Mouse (Mus musculus) liver, embryonic 12.5 days (tissue): ENCODE results near the gene Bbs7. TPM values are rescaled to one million over a fixed set of nuclear protein-coding genes. Genes with fewer than 3 reads are reported as not detected.
A peak's percentile ranks its signal among the peaks of the same experiment; 100 is the strongest.

ENCODE experiments used
- ATAC-seq: fragments of 200-750 bp; cut with Nextera tagmentation; 2 replicates; pipeline ENCODE4 v1.8.0; 2017; ENCODE audit warnings: moderate number of reproducible peaks, mild to moderate bottlenecking, moderate library complexity
- H3K27ac ChIP-seq: fragments of 300-500 bp; sonication (generic); 2 replicates; pipeline ENCODE4 v1.5.1; 2016; ENCODE audit warnings: mild to moderate bottlenecking
- H3K27me3 ChIP-seq: fragments of 300-500 bp; sonication (generic); replicated peaks from 2 replicates; pipeline ENCODE4 v1.6.1; 2016; ENCODE audit warnings: mild to moderate bottlenecking, moderate library complexity
- H3K36me3 ChIP-seq: fragments of 300-500 bp; sonication (generic); 2 replicates; pipeline ENCODE4 v1.6.1; 2016; ENCODE audit warnings: mild to moderate bottlenecking, moderate library complexity
- H3K4me1 ChIP-seq: fragments of 300-500 bp; sonication (generic); 2 replicates; pipeline ENCODE4 v1.6.1; 2016
- H3K4me2 ChIP-seq: fragments of 300-500 bp; sonication (generic); 2 replicates; pipeline ENCODE4 v1.6.1; 2016; ENCODE audit warnings: mild to moderate bottlenecking, moderate library complexity
- H3K4me3 ChIP-seq: fragments of 300-500 bp; sonication (generic); 2 replicates; pipeline ENCODE4 v1.5.1; 2016; ENCODE audit warnings: mild to moderate bottlenecking, moderate library complexity
- H3K9ac ChIP-seq: fragments of 300-500 bp; sonication (generic); 2 replicates; pipeline ENCODE4 v1.6.1; 2016; ENCODE audit warnings: mild to moderate bottlenecking, moderate library complexity
- H3K9me3 ChIP-seq: fragments of 300-500 bp; sonication (generic); replicated peaks from 2 replicates; pipeline ENCODE4 v1.6.1; 2016; ENCODE audit warnings: mild to moderate bottlenecking, moderate library complexity
- WGBS: fragments of 180-500 bp; shearing (Covaris S2); methylation state at CpG from one replicate; pipeline ENCODE4 v1.1.7; 2016; ENCODE audit not compliant: insufficient replicate concordance; 5-methylcytosine and 5-hydroxymethylcytosine counted together
- polyA plus RNA-seq: library from polyadenylated mRNA; unstranded; fragments of >200 nt; fragmentation: Nextera tagmentation; extraction: Ambion mirVana; gene quantifications from 2 replicates; pipeline ENCODE4 v1.2.1, GENCODE M21; 2016

Bbs7 gene
- polyA plus RNA-seq, 1 experiment from 2014 or later = 8.3 TPM

DNA sequence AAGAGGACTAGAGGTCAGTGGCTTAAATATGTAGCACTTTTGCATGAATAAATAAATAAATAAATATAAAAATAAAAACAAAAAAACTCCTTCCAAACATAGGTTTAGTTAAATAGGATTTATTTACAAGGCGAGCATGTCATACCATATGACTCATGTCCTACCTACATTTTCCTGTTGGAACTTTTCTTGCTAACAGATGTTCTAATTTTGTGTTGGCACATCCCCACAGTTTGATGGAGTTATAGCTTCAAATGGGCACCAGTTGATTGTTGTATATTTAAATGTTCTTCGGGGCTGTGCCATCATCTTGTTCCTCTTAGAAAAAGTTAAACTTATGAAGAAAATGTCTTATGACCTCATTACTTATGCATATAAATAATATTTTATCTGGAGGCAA lies 71.9 kb downstream of the Bbs7 start:
- WGBS = 69% methylated on average over 2 of the region's 2 CpGs
- no peaks in the 10 kb centered on the region for H3K9me3 ChIP-seq
- no peaks in the 10 kb centered on the region for H3K27me3 ChIP-seq
- H3K4me1 ChIP-seq = no peaks in the 10 kb centered on the region
- no peak overlapping the region for H3K4me3 ChIP-seq
- ATAC-seq = no peak
- no peaks in the 10 kb centered on the region for H3K36me3 ChIP-seq
- H3K9ac ChIP-seq = no peak overlapping the region
- no peak overlapping the region for H3K4me2 ChIP-seq
- H3K27ac ChIP-seq = no peak overlapping the region

- 30% methylated on average over 2 of the region's 2 CpGs for WGBS
- no peak overlapping the region for H3K4me3 ChIP-seq
- no peaks in the 10 kb centered on the region for H3K27me3 ChIP-seq
- no peaks in the 10 kb centered on the region for H3K4me1 ChIP-seq
- no peak overlapping the region for H3K27ac ChIP-seq
- no peak overlapping the region for H3K9ac ChIP-seq
- H3K9me3 ChIP-seq = no peaks in the 10 kb centered on the region
- H3K4me2 ChIP-seq = no peak overlapping the region
- no peaks in the 10 kb centered on the region for H3K36me3 ChIP-seq
- no peak for ATAC-seq
Measured at GRCm38 (mm10) chr3:36540756-36541155, 72.5 kb downstream of the Bbs7 start.

DNA sequence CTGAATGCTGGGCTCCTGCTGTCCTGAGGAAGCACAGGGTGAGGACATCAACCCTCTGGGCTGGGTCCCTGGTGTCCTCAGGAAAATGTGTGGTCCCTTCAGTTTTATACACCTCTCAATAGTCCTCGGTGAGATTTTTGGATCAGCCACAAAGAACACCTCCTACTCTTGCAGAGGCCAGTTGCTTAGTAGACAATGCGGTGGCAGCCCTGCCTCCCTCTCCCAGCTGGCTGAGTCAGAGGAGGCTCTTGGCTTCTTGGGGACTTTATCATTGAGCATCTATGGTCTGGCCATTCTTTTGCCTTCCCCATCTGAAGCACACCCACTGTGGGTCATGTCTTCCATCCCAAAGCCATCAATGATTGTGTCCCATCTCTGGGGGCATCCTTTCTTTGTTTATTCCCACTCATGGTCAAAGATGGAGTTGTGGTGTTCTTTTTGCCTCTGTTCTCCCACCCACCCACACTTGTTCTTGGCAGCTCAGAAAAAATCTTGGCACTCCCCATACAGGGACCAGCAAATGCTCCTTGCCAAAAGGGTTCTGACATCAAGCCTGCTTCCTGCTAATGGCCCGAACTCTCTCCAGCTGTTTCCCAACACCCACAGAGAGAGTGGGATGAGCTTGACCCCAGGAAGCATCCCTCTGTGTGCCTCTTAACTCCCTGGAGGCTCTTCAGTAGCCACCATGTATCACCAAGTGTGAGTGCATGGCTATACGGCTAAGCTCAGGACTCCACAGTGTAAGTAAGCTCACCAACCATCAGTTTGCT lies 75.4 kb downstream of the Bbs7 start:
- Histone ChIP-seq H3K36me3 (no peaks in the 10 kb centered on the region), H3K4me3 (no peak overlapping the region), H3K4me2 (no peak overlapping the region), H3K4me1 (0 out of 2 replicates have a peak, but pooled peaks cover 6% of the 10 kb centered on the region), H3K27ac (no peak overlapping the region), H3K9me3 (no peaks in the 10 kb centered on the region), H3K27me3 (peaks cover 4% of the 10 kb centered on the region), H3K9ac (no peak overlapping the region)
- WGBS = 65% methylated on average over 4 of the region's 4 CpGs
- no peak for ATAC-seq

- WGBS = 74% methylated on average over 12 of the region's 12 CpGs
- H3K4me2 ChIP-seq = no peak overlapping the region
Measured at GRCm38 (mm10) chr3:36536041-36536440, 77.2 kb downstream of the Bbs7 start.

GRCm38 (mm10) chr3:36533201-36533672 lies 80.0 kb downstream of the Bbs7 start:
- ATAC-seq = no peak
- H3K9ac ChIP-seq = no peak overlapping the region
- H3K4me2 ChIP-seq = no peak overlapping the region
- no peak overlapping the region for H3K4me3 ChIP-seq
- H3K4me1 ChIP-seq = 0 out of 2 replicates have a peak, but pooled peaks cover 8% of the 10 kb centered on the region
- H3K36me3 ChIP-seq = no peaks in the 10 kb centered on the region
- peaks cover 34% of the 10 kb centered on the region for H3K27me3 ChIP-seq
- WGBS = 5% methylated on average over 1 of the region's 1 CpGs
- no peaks in the 10 kb centered on the region for H3K9me3 ChIP-seq
- H3K27ac ChIP-seq = no peak overlapping the region

More at GRCm38 (mm10) chr3:36536041-36536440, 77.2 kb downstream of the Bbs7 start:
- Histone ChIP-seq H3K9me3 (no peaks in the 10 kb centered on the region), H3K36me3 (no peaks in the 10 kb centered on the region), H3K27ac (no peak overlapping the region), H3K4me1 (0 out of 2 replicates have a peak, but pooled peaks cover 8% of the 10 kb centered on the region), H3K4me3 (no peak overlapping the region), H3K9ac (no peak overlapping the region), H3K27me3 (peaks cover 22% of the 10 kb centered on the region)
- ATAC-seq = no peak

GRCm38 (mm10) chr3:36532738-36533137 lies 80.5 kb downstream of the Bbs7 start:
- H3K27ac ChIP-seq = no peak overlapping the region
- H3K9ac ChIP-seq = no peak overlapping the region
- no peaks in the 10 kb centered on the region for H3K9me3 ChIP-seq
- H3K4me1 ChIP-seq = 0 out of 2 replicates have a peak, but pooled peaks cover 8% of the 10 kb centered on the region
- no peaks in the 10 kb centered on the region for H3K36me3 ChIP-seq
- no peak overlapping the region for H3K4me2 ChIP-seq
- WGBS = 47% methylated on average over 7 of the region's 7 CpGs
- no peak for ATAC-seq
- H3K27me3 ChIP-seq = peaks cover 39% of the 10 kb centered on the region
- H3K4me3 ChIP-seq = no peak overlapping the region

DNA sequence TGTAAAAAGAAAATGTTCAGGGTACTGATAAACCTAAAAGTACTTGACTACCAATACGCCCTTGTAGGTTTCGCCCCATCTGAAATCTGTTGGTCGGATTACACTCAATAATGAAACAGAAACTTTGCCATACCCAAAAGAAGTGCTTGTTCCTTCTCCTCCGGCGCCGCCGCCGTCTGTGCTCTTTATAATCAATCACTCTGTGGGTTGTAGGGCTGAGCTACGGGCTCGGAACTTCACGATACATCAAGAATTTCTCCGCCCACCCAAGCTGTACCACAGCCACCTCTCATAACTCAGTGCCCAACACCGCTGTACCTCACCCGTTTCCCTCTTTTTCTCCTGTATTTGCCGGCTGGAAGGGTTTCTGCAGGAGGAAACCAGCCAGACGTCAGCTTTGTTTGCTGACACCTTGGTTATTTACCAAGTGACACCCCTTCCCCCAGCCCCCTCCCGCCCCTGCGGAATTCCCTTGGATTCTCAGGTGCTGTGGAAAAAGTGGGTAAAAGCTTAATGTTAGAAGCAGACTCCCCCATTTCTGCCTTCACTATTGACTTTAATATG lies 81.2 kb downstream of the Bbs7 start:
- H3K27ac ChIP-seq = no peak overlapping the region
- H3K4me1 ChIP-seq = 0 out of 2 replicates have a peak, but pooled peaks cover 8% of the 10 kb centered on the region
- ATAC-seq = no peak
- H3K4me3 ChIP-seq = peak overlapping the region; percentile 37
- H3K27me3 ChIP-seq = peaks cover 40% of the 10 kb centered on the region
- H3K36me3 ChIP-seq = no peaks in the 10 kb centered on the region
- no peaks in the 10 kb centered on the region for H3K9me3 ChIP-seq
- peak overlapping the region; percentile 60 for H3K4me2 ChIP-seq
- no peak overlapping the region for H3K9ac ChIP-seq
- WGBS = 8% methylated on average over 18 of the region's 18 CpGs

DNA sequence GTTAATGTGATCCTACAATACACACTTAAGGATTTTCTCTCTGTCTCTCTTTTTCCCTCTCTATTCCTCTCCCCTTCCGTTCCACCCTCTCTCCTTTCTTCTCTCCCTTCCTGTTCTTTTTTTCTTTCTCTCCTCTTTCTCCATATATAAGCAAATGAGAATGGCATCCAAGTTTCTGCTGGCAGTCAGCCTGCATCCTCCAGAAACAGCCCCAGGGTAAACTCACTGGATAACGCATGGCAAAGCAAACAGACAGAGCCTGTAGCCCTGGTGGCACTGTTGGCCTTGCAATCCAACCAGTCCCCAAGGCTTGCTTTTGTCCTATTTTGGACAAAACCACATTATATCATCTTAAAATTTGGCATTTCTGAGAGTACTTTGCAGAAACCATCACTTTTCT lies 82.0 kb downstream of the Bbs7 start:
- Histone ChIP-seq H3K27ac (no peak overlapping the region), H3K27me3 (peaks cover 40% of the 10 kb centered on the region), H3K9ac (no peak overlapping the region), H3K4me3 (no peak overlapping the region), H3K36me3 (no peaks in the 10 kb centered on the region), H3K9me3 (no peaks in the 10 kb centered on the region), H3K4me2 (no peak overlapping the region), H3K4me1 (0 out of 2 replicates have a peak, but pooled peaks cover 8% of the 10 kb centered on the region)
- WGBS = 41% methylated on average over 2 of the region's 2 CpGs
- no peak for ATAC-seq

DNA sequence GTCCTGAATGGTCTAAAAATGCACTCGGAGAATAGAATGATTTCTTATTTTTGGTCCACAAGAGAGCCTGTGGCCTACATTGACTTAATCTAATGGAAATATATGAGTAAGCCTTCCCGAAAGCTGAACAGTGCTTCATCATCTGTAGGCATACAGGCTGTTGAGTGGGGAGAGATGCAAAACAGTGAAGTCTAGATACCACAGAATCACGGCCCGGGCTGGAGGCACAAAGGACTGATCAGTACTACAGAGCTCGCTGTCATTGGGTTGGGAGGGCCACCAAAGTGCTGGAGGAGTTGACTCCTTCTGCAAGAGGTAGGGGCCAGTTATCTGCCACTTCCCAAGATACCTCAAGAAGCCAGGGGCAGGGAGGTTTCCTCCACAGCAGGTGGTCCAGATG lies 82.5 kb downstream of the Bbs7 start:
- 59% methylated on average over 5 of the region's 5 CpGs for WGBS

DNA sequence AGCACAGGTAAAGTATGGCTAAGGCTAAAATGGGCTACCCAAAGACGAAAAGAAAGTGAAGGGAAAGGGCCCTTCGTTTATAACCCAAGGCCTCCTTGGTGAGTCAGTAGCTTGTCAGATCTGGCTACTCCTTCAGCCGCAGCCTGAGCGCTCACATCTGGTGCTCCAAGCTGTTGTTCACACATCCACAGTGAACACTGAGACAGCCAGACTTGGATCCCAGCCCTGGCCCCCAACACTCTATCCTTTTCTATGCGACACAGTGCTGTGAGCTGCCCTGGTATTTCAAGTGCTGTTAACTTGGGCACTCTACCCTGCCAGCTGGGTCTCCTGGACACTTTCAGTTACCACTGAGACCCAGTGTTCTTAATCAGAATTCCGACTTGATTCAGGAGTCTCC lies 82.9 kb downstream of the Bbs7 start:
- no peak overlapping the region for H3K4me2 ChIP-seq
- 65% methylated on average over 6 of the region's 6 CpGs for WGBS
- no peak overlapping the region for H3K9ac ChIP-seq
- peaks cover 40% of the 10 kb centered on the region for H3K27me3 ChIP-seq
- no peak overlapping the region for H3K27ac ChIP-seq
- no peak overlapping the region for H3K4me3 ChIP-seq
- H3K36me3 ChIP-seq = no peaks in the 10 kb centered on the region
- H3K4me1 ChIP-seq = 0 out of 2 replicates have a peak, but pooled peaks cover 8% of the 10 kb centered on the region
- no peak for ATAC-seq
- no peaks in the 10 kb centered on the region for H3K9me3 ChIP-seq

More for the DNA sequence above, 82.5 kb downstream of the Bbs7 start:
- H3K4me1 ChIP-seq = 0 out of 2 replicates have a peak, but pooled peaks cover 8% of the 10 kb centered on the region
- H3K27ac ChIP-seq = no peak overlapping the region
- no peaks in the 10 kb centered on the region for H3K36me3 ChIP-seq
- no peak overlapping the region for H3K4me2 ChIP-seq
- no peak overlapping the region for H3K4me3 ChIP-seq
- H3K9me3 ChIP-seq = no peaks in the 10 kb centered on the region
- peaks cover 40% of the 10 kb centered on the region for H3K27me3 ChIP-seq
- no peak overlapping the region for H3K9ac ChIP-seq
- ATAC-seq = no peak

- Histone ChIP-seq H3K27ac (no peak overlapping the region), H3K27me3 (peaks cover 51% of the 10 kb centered on the region), H3K4me3 (no peak overlapping the region), H3K4me1 (0 out of 2 replicates have a peak, but pooled peaks cover 3% of the 10 kb centered on the region), H3K36me3 (no peaks in the 10 kb centered on the region), H3K9me3 (no peaks in the 10 kb centered on the region), H3K4me2 (no peak overlapping the region), H3K9ac (no peak overlapping the region)
- no peak for ATAC-seq
- 51% methylated on average over 3 of the region's 3 CpGs for WGBS
Measured at GRCm38 (mm10) chr3:36524466-36524865, 88.8 kb downstream of the Bbs7 start.
